Mouse (Mus musculus) kidney, embryonic 15.5 days (tissue): Measurements from ENCODE around the gene Rab3b. TPM values are rescaled to one million over a fixed set of nuclear protein-coding genes. Genes with fewer than 3 reads are reported as not detected.

Experiments used
- ATAC-seq: fragments of 200-750 bp; cut with Nextera tagmentation; replicated peaks from 2 replicates; pipeline ENCODE4 v1.8.0; 2017; ENCODE audit warnings: moderate TSS enrichment; ENCODE audit not compliant: low FRiP score
- H3K27ac ChIP-seq: fragments of 300-500 bp; sonication (generic); 2 replicates; pipeline ENCODE4 v1.5.1; 2015; ENCODE audit warnings: mild to moderate bottlenecking, inconsistent platforms
- H3K27me3 ChIP-seq: fragments of 300-500 bp; sonication (generic); 2 replicates; pipeline ENCODE4 v1.6.1; 2015; ENCODE audit warnings: inconsistent platforms
- H3K36me3 ChIP-seq: fragments of 300-500 bp; sonication (generic); 2 replicates; pipeline ENCODE4 v1.6.1; 2015; ENCODE audit warnings: inconsistent platforms
- H3K4me1 ChIP-seq: fragments of 300-500 bp; sonication (generic); 2 replicates; pipeline ENCODE4 v1.6.1; 2015; ENCODE audit warnings: inconsistent platforms
- H3K4me2 ChIP-seq: fragments of 300-500 bp; sonication (generic); 2 replicates; pipeline ENCODE4 v1.6.1; 2015; ENCODE audit warnings: moderate library complexity, mild to moderate bottlenecking, inconsistent platforms
- H3K4me3 ChIP-seq: fragments of 300-500 bp; sonication (generic); replicated peaks from 2 replicates; pipeline ENCODE4 v1.5.1; 2015; ENCODE audit warnings: mild to moderate bottlenecking, inconsistent platforms
- H3K9ac ChIP-seq: fragments of 300-500 bp; sonication (generic); 2 replicates; pipeline ENCODE4 v1.6.1; 2015; ENCODE audit warnings: mild to moderate bottlenecking, inconsistent platforms
- H3K9me3 ChIP-seq: fragments of 300-500 bp; sonication (generic); replicated peaks from 2 replicates; pipeline ENCODE4 v1.6.1; 2016; ENCODE audit warnings: inconsistent platforms
- WGBS: fragments of 180-500 bp; shearing (Covaris S2); methylation state at CpG from one replicate; pipeline ENCODE4 v1.1.7; 2015; ENCODE audit warnings: mixed read lengths; 5-methylcytosine and 5-hydroxymethylcytosine counted together
- polyA plus RNA-seq: library from polyadenylated mRNA; unstranded; fragments of >200 nt; fragmentation: Nextera tagmentation; extraction: Ambion mirVana; gene quantifications from 2 replicates; pipeline ENCODE4 v1.2.1, GENCODE M21; 2015

The Rab3b gene
- polyA plus RNA-seq, 1 experiment from 2014 or later: 28.8 TPM

- Histone ChIP-seq H3K36me3 (no peaks in the 10 kb centered on the region), H3K9ac (no peak overlapping the region), H3K27ac (no peak overlapping the region), H3K4me1 (no peaks in the 10 kb centered on the region), H3K4me3 (no peak overlapping the region), H3K4me2 (no peak overlapping the region), H3K9me3 (no peaks in the 10 kb centered on the region), H3K27me3 (no peaks in the 10 kb centered on the region)
- no peak for ATAC-seq
- 89% methylated on average over 4 of the region's 4 CpGs for WGBS
These were observed 56.0 kb downstream of the Rab3b start for GRCm38 (mm10) chr4:108934856-108935255.

GRCm38 (mm10) chr4:108937848-108938771, 59.2 kb downstream of the Rab3b start:
- WGBS: 66% methylated on average over 12 of the region's 12 CpGs
- no peak for ATAC-seq

GRCm38 (mm10) chr4:108940681-108941473, 62.0 kb downstream of the Rab3b start:
- H3K4me1 ChIP-seq: no peaks in the 10 kb centered on the region
- H3K4me3 ChIP-seq: no peak overlapping the region
- no peak overlapping the region for H3K9ac ChIP-seq
- WGBS: 81% methylated on average over 17 of the region's 17 CpGs
- no peak overlapping the region for H3K27ac ChIP-seq
- no peaks in the 10 kb centered on the region for H3K36me3 ChIP-seq
- no peaks in the 10 kb centered on the region for H3K27me3 ChIP-seq
- ATAC-seq: no peak
- no peak overlapping the region for H3K4me2 ChIP-seq
- H3K9me3 ChIP-seq: no peaks in the 10 kb centered on the region

More at GRCm38 (mm10) chr4:108937848-108938771, 59.2 kb downstream of the Rab3b start:
- Histone ChIP-seq H3K36me3 (no peaks in the 10 kb centered on the region), H3K4me1 (no peaks in the 10 kb centered on the region), H3K27ac (no peak overlapping the region), H3K4me2 (no peak overlapping the region), H3K4me3 (no peak overlapping the region), H3K9me3 (no peaks in the 10 kb centered on the region), H3K27me3 (no peaks in the 10 kb centered on the region), H3K9ac (no peak overlapping the region)

- Histone ChIP-seq H3K36me3 (no peaks in the 10 kb centered on the region), H3K27me3 (no peaks in the 10 kb centered on the region), H3K9me3 (no peaks in the 10 kb centered on the region), H3K9ac (no peak overlapping the region), H3K27ac (no peak overlapping the region), H3K4me3 (no peak overlapping the region), H3K4me2 (no peak overlapping the region), H3K4me1 (no peaks in the 10 kb centered on the region)
- ATAC-seq: no peak
- 85% methylated on average over 4 of the region's 4 CpGs for WGBS
These were observed 63.3 kb downstream of the Rab3b start for GRCm38 (mm10) chr4:108942171-108942570.

- no peaks in the 10 kb centered on the region for H3K36me3 ChIP-seq
- H3K27ac ChIP-seq: no peak overlapping the region
- H3K9ac ChIP-seq: no peak overlapping the region
- no peak for ATAC-seq
- WGBS: 78% methylated on average over 11 of the region's 11 CpGs
- no peaks in the 10 kb centered on the region for H3K27me3 ChIP-seq
- H3K4me1 ChIP-seq: no peaks in the 10 kb centered on the region
- no peaks in the 10 kb centered on the region for H3K9me3 ChIP-seq
- no peak overlapping the region for H3K4me2 ChIP-seq
- no peak overlapping the region for H3K4me3 ChIP-seq
These were observed 64.3 kb downstream of the Rab3b start for GRCm38 (mm10) chr4:108942986-108943720.

GRCm38 (mm10) chr4:108949168-108949567, 70.3 kb downstream of the Rab3b start:
- no peak overlapping the region for H3K27ac ChIP-seq
- no peak overlapping the region for H3K9ac ChIP-seq
- no peaks in the 10 kb centered on the region for H3K4me1 ChIP-seq
- no peaks in the 10 kb centered on the region for H3K36me3 ChIP-seq
- H3K9me3 ChIP-seq: no peaks in the 10 kb centered on the region
- no peaks in the 10 kb centered on the region for H3K27me3 ChIP-seq
- no peak overlapping the region for H3K4me3 ChIP-seq
- H3K4me2 ChIP-seq: no peak overlapping the region
- ATAC-seq: no peak
- 92% methylated on average over 7 of the region's 7 CpGs for WGBS

- H3K4me2 ChIP-seq: no peak overlapping the region
- WGBS: 89% methylated on average over 1 of the region's 1 CpGs
- no peak overlapping the region for H3K4me3 ChIP-seq
- no peak for ATAC-seq
- no peaks in the 10 kb centered on the region for H3K27me3 ChIP-seq
- no peak overlapping the region for H3K9ac ChIP-seq
- no peak overlapping the region for H3K27ac ChIP-seq
- no peaks in the 10 kb centered on the region for H3K36me3 ChIP-seq
- H3K9me3 ChIP-seq: no peaks in the 10 kb centered on the region
- H3K4me1 ChIP-seq: no peaks in the 10 kb centered on the region
These were observed 71.3 kb downstream of the Rab3b start for GRCm38 (mm10) chr4:108950201-108950600.

GRCm38 (mm10) chr4:108951663-108952062, 72.8 kb downstream of the Rab3b start:
- no peaks in the 10 kb centered on the region for H3K4me1 ChIP-seq
- H3K9ac ChIP-seq: no peak overlapping the region
- H3K27me3 ChIP-seq: no peaks in the 10 kb centered on the region
- 89% methylated on average over 4 of the region's 4 CpGs for WGBS
- no peak overlapping the region for H3K27ac ChIP-seq
- no peaks in the 10 kb centered on the region for H3K9me3 ChIP-seq
- no peak for ATAC-seq
- H3K36me3 ChIP-seq: no peaks in the 10 kb centered on the region
- H3K4me3 ChIP-seq: no peak overlapping the region
- H3K4me2 ChIP-seq: no peak overlapping the region

GRCm38 (mm10) chr4:108959696-108960095, 80.8 kb downstream of the Rab3b start:
- Histone ChIP-seq H3K4me3 (no peak overlapping the region), H3K9ac (no peak overlapping the region), H3K27ac (no peak overlapping the region), H3K27me3 (no peaks in the 10 kb centered on the region), H3K36me3 (no peaks in the 10 kb centered on the region), H3K4me1 (no peaks in the 10 kb centered on the region), H3K4me2 (no peak overlapping the region), H3K9me3 (no peaks in the 10 kb centered on the region)
- no peak for ATAC-seq
- WGBS: 90% methylated on average over 3 of the region's 3 CpGs

GRCm38 (mm10) chr4:108960619-108961460, 82.0 kb downstream of the Rab3b start:
- Histone ChIP-seq H3K4me2 (no peak overlapping the region), H3K4me3 (no peak overlapping the region), H3K36me3 (no peaks in the 10 kb centered on the region), H3K9me3 (no peaks in the 10 kb centered on the region), H3K27me3 (no peaks in the 10 kb centered on the region), H3K9ac (no peak overlapping the region), H3K27ac (no peak overlapping the region), H3K4me1 (no peaks in the 10 kb centered on the region)
- WGBS: 90% methylated on average over 4 of the region's 4 CpGs
- no peak; the same call in 1 of the 2 replicates for ATAC-seq

- Histone ChIP-seq H3K9ac (no peak overlapping the region), H3K9me3 (no peaks in the 10 kb centered on the region), H3K4me2 (no peak overlapping the region), H3K36me3 (no peaks in the 10 kb centered on the region), H3K4me3 (no peak overlapping the region), H3K27ac (no peak overlapping the region), H3K4me1 (no peaks in the 10 kb centered on the region), H3K27me3 (no peaks in the 10 kb centered on the region)
- 79% methylated on average over 6 of the region's 6 CpGs for WGBS
- ATAC-seq: no peak
These were observed 84.2 kb downstream of the Rab3b start for GRCm38 (mm10) chr4:108963017-108963416.
